Mouse (Mus musculus): ENCODE data around the gene Msh4.

GRCm38 (mm10) chr3:153823671-153824515 is 82.0 kb downstream of the Msh4 start:
- TF ChIP-seq CTCF (IDR thresholded peaks at IDR 0.05; ENCODE audit: low read depth) (no peak), EP300 (IDR thresholded peaks at IDR 0.05; ENCODE audit: low read depth) (no peak)
